Mouse (Mus musculus): Measurements from ENCODE around the gene Fam71e1.

DNA sequence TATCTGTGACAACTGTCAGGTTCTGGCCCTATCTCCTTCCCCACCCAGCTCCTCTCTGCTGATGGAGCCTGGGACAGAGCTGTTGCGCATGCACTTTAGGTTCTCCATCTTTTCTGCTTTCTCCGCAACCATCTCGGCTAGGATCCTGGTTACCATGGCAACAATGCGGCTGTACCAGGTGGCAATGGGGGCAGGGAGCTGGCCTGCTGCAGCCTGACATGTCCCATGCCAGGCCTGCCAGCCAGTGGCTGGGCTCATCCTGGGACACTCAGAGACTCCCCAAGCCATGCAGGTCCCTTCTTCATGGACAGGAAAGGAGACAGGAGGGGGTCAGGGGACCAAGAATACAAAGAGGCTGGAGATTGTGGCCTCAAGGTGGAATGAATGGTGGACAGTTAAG is 31.9 kb upstream of the Fam71e1 start:
- TF ChIP-seq EP300 (IDR thresholded peaks at IDR 0.05; ENCODE audit: low read depth in 1 of 2, low read length in 2 of 2) (no peak), POLR2A (IDR thresholded peaks at IDR 0.05; ENCODE audit: control insufficient read depth in 1 of 2, insufficient read depth in 1 of 2, low read depth in 1 of 2, low read length in 2 of 2, poor library complexity in 1 of 2) (no peak), CTCF (IDR thresholded peaks at IDR 0.05 in 2 of 3, conservative IDR thresholded peaks at IDR 0.05 in 1 of 3; ENCODE audit: control insufficient read depth in 1 of 3, insufficient read depth in 1 of 3, low read depth in 2 of 3, low read length in 3 of 3, poor library complexity in 1 of 3, severe bottlenecking in 1 of 3) (no peak)
